8 mouse cellular contexts compared by ENCODE assay signal in genomic region chr4:125282154-125282973, GRCm38 (mm10).
DNase-seq lines count a peak whose midpoint lies in the region; ATAC-seq lines count a peak whose summit lies in the region.

No protein-coding gene starts in this region.

- peaks cover 25% of the 10 kb centered on the region for H3K4me1 ChIP-seq in forebrain, embryonic 16.5 days (replicated peaks; ENCODE audit: control insufficient read depth, insufficient read depth, low read length)
- no peaks in the 10 kb centered on the region for H3K4me1 ChIP-seq in hindbrain, embryonic 11.5 days (replicated peaks; ENCODE audit: control insufficient read depth, insufficient read depth, low read length)
- H3K4me1 ChIP-seq in midbrain, embryonic 13.5 days (replicated peaks): peaks cover 22% of the 10 kb centered on the region

- H3K36me3 ChIP-seq in forebrain, embryonic 16.5 days (ENCODE audit: control insufficient read depth, insufficient read depth): no peaks in the 10 kb centered on the region
- no peaks in the 10 kb centered on the region for H3K36me3 ChIP-seq in hindbrain, embryonic 11.5 days (ENCODE audit: control insufficient read depth, insufficient read depth, low read length)
- no peaks in the 10 kb centered on the region for H3K36me3 ChIP-seq in midbrain, embryonic 13.5 days

- 15% methylated on average over 21 of the region's 21 CpGs for WGBS in forebrain, embryonic 16.5 days
- WGBS in hindbrain, embryonic 11.5 days: 13% methylated on average over 20 of the region's 21 CpGs
- WGBS in midbrain, embryonic 13.5 days: 13% methylated on average over 21 of the region's 21 CpGs

- H3K27ac ChIP-seq in forebrain, embryonic 16.5 days (ENCODE audit: low read length): peak overlapping the region; percentile 77
- H3K27ac ChIP-seq in hindbrain, embryonic 11.5 days (ENCODE audit: low read depth, low read length): peak overlapping the region; percentile 3; the same call in 1 of the 2 replicates
- H3K27ac ChIP-seq in midbrain, embryonic 13.5 days: peak overlapping the region; percentile 51

- H3K9me3 ChIP-seq in forebrain, embryonic 16.5 days (ENCODE audit: control insufficient read depth, low read length): no peaks in the 10 kb centered on the region
- no peaks in the 10 kb centered on the region for H3K9me3 ChIP-seq in hindbrain, embryonic 11.5 days (ENCODE audit: control insufficient read depth, low read length)
- no peaks in the 10 kb centered on the region for H3K9me3 ChIP-seq in midbrain, embryonic 13.5 days

- H3K9ac ChIP-seq in forebrain, embryonic 16.5 days (replicated peaks; ENCODE audit: low read depth, low read length): peak overlapping the region; percentile 40
- H3K9ac ChIP-seq in hindbrain, embryonic 11.5 days (ENCODE audit: low read depth, low read length): peak overlapping the region; percentile 27; the same call in 1 of the 2 replicates
- H3K9ac ChIP-seq in midbrain, embryonic 13.5 days (replicated peaks): no peak overlapping the region

- peak; percentile 91 for ATAC-seq in forebrain, embryonic 16.5 days
- ATAC-seq in hindbrain, embryonic 11.5 days (ENCODE audit: low FRiP score): peak; percentile 92
- peak; percentile 92 for ATAC-seq in midbrain, embryonic 13.5 days

- H3K4me3 ChIP-seq in forebrain, embryonic 16.5 days (replicated peaks; ENCODE audit: low read length): peak overlapping the region; percentile 32
- no peak overlapping the region for H3K4me3 ChIP-seq in hindbrain, embryonic 11.5 days (ENCODE audit: low read depth, low read length)
- H3K4me3 ChIP-seq in midbrain, embryonic 13.5 days (replicated peaks): peak overlapping the region; percentile 1; the same call in 1 of the 2 replicates

- DNase-seq in ZHBTc4 (ENCODE audit: low read depth, low spot score): peak; percentile 87
- DNase-seq in cerebellum, adult 18-20 months: peak; percentile 55 to 58
- DNase-seq in hindbrain, embryonic 11.5 days (ENCODE audit: low spot score): peak; percentile 84
- peak; percentile 76 to 82 for DNase-seq in layer of hippocampus, postnatal 10 days (ENCODE audit: low spot score in 2 of 2)
- peak; percentile 14 for DNase-seq in yolk sac, embryonic 10.5 days (ENCODE audit: low spot score)
- no peak for DNase-seq in natural killer cell, adult 2 months (ENCODE audit: low spot score in 2 of 2)

- peak overlapping the region; percentile 57 for H3K4me2 ChIP-seq in forebrain, embryonic 16.5 days (ENCODE audit: low read length)
- peak overlapping the region; percentile 28 for H3K4me2 ChIP-seq in hindbrain, embryonic 11.5 days (replicated peaks; ENCODE audit: low read depth, low read length)
- peak overlapping the region; percentile 39 for H3K4me2 ChIP-seq in midbrain, embryonic 13.5 days (replicated peaks)

- H3K27me3 ChIP-seq in forebrain, embryonic 16.5 days (replicated peaks; ENCODE audit: control insufficient read depth, insufficient read depth, low read length): no peaks in the 10 kb centered on the region
- no peaks in the 10 kb centered on the region; the same call in 1 of the 2 replicates for H3K27me3 ChIP-seq in hindbrain, embryonic 11.5 days (ENCODE audit: control insufficient read depth, insufficient read depth, low read length)
- peaks cover 14% of the 10 kb centered on the region; the same call in 1 of the 2 replicates for H3K27me3 ChIP-seq in midbrain, embryonic 13.5 days

Comparison
In these comparisons a context has a peak if more than half of its experiments do, and no peak if none do; other contexts are left out.
1. DNase-seq: peak in ZHBTc4 (single experiment), cerebellum, adult 18-20 months (2 of 2), hindbrain, embryonic 11.5 days (single experiment), layer of hippocampus, postnatal 10 days (2 of 2) and yolk sac, embryonic 10.5 days (single experiment); none in natural killer cell, adult 2 months (0 of 2).
2. H3K27ac ChIP-seq: peak in every context shown above with its lines; median percentile 77 in forebrain, embryonic 16.5 days; 51 in midbrain, embryonic 13.5 days; 3 in hindbrain, embryonic 11.5 days.
3. Peak in every context shown above with its lines, with median percentiles within 50 percentile points of each other: ATAC-seq and H3K4me2 ChIP-seq.